Mouse (Mus musculus) gastrocnemius, postnatal 10 days (tissue): ENCODE data around the gene Rassf8. TPM values are rescaled to one million over a fixed set of nuclear protein-coding genes. Genes with fewer than 3 reads are reported as not detected.

ENCODE experiments used
- DNase-seq: peaks from one replicate; pipeline ENCODE4 v3.0.0; 2021; ENCODE audit warnings: mixed read lengths
- total RNA-seq, 2 experiments: library from RNA; stranded (reverse); gene quantifications; 2 replicates each; pipeline ENCODE4 v1.2.3; 2021

Gene Rassf8
- total RNA-seq, 2 experiments from 2014 or later, result 40.7 to 41.6 TPM

DNA sequence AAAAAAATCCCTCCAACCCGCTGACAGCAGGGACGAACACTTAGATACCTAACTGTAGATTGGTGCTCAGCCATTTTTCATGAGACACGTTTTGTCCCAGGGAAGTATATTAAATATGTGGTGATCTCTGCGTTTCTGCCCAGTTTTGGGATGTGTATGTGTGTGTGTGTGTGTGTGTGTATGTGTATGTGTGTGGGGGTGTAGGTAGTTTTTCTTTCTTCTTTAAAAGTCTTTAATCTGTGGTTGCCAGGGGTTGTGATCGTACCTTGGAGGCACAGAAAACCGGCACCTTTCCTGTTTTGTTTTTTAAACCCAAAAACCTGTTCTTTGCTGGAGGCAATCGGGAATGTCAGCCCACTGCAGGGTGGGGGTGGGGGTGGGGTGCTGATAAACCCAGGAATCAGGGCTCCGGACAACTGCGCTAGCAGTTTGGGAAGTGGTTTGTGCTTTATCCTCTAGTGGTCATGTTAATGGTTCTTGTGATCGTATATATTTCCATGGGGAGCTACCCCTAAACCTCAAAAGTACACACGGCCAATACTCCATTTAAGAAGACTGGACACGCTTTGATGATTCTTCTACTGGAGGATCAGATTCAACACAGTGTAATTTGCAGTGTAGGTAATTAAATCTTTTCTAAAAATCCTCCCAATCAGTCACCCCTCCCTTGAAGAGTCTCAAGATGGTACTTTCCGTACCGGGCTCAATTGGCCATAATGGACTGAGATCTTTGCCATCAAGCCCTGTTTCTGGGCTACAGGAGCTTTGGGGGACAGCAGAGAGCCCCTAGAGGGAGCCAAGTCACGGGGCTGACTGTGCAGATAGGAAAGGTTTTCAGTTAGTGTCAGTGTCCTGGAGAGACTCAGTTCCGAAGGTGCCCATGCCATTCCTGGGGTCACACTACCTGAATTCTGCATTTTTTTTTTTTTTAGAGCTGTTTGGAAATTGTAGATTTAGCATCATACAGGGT is 1.4 kb downstream of the Rassf8 start:
- DNase-seq, result no peak

DNA sequence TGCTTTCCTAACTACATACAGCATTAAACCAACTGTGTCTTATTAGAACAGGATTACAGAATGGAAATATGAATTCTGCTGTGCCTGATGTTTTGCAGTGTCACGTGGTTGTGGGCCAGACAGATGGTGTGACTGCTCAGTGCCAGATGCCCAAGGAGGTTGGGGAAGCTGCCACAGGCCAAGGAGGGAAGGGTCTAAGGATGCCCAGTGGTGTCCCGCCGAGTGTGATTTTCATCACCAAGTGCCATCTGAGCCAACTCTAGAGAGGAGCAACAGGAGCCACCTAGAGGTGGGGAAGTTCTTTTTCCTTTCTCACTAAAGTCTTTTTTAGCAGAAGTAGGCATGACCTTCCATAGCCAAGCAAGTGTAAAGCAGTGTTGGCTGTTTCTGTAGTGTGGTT is 3.8 kb downstream of the Rassf8 start:
- DNase-seq, result no peak

DNA sequence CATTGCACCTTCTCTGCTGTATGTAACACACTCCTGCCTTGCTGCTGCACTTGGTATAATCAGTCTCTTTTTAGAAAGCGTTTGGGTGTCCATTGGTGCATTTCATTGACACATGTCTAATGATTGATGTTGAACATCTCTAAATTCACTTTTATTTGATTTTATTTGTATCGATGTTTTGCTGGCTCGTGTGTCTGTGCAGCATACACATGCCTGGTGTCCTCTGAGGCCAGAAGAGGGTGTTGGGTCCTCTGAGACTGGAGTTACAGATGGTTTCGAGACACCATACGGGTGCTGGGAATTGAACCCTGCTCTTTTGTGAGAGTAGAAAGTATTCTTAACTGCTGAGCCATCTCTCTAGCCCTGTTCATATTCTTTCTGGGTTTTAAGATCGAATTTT is 6.7 kb downstream of the Rassf8 start:
- DNase-seq, result no peak

DNA sequence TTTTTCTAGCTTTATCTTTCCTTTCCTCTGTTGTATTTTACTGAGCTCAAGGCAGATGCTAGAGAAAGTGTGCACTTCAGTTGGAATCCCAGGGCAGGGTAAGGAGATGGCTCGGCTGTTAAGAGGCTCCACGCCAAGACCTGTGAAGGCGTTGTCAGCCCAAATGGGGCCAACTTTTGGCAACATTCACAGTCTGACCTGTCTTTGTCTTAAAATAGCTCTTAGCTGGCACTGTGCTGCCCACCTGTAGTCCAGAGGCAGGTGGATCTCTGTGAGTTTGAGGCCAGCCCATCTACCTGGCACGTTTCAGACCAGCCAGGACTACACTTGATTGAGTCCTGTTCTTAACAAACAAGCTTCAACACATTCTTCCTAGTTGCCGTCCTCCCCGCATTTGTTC is 7.9 kb downstream of the Rassf8 start:
- no peak for DNase-seq

DNA sequence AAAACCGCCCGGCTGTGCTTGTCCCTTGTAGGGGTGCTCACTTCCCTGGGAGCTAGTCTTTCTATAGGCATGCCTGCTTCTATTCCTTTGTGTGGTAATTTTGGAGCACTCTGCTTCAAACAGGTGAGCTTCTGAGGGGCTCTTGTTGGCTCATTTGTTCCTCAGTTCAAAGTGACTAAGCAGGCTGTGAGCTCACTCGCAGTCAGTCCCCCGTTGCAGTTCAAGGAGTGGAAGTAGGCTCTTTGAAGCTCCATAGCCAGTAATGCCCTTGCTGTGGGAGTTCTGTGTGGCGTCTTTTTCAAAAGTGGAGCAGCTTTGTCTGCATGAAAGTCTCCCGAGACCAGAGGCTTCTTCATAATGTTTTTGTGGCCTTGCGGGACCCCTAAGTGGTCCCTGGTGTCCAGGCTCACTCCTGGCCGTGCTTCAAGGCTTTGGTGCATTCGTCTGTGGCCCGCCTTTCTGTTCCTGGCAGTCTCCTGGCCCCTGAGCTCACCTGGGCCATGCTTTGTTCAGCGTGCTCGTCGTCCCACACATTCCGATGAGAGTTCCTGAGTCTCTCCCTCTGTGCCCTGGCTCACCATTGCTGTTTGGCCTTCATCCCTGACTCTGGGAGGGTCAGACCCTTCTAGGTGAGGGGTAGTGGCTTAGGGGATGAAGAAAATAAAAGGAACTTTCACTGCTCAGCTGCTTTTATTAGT is 9.5 kb downstream of the Rassf8 start:
- no peak for DNase-seq

DNA sequence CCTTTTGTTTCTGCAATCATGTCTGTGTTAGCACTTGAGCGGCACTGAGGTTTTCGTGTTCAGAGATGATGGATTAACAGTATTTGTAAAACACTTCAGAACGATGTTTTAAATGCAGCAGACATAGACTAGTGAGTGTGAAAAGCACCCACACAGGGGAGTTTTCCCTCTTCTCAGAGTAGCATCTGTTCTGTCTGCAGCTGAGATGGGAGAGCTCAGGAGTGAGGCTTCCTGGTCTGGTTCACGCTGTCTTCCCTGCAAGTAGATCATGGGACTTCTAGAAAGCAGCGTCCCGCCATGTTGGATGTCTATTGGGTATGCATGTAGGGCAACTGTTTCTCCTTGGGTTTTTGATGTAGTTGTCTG is 10.1 kb downstream of the Rassf8 start:
- DNase-seq, result no peak

DNA sequence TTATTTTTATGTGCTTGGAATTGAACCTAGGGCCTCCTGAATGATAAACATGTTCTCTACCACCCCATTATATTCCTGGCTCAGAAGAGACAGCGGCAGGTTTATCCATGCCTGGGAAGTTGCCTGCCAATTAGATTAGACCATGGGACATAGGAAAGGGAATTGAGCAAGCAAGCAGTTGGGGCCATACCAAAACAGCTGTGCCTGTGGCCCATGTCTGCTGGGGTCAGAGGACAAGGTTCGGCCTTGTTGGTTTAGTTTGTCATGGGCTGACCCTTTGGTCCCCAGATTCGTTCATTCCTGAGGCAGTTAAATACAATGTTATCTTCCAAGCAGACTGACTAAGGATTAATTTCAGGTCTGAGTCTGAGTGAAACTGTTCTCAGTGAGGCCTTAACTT is 10.8 kb downstream of the Rassf8 start:
- no peak for DNase-seq

DNA sequence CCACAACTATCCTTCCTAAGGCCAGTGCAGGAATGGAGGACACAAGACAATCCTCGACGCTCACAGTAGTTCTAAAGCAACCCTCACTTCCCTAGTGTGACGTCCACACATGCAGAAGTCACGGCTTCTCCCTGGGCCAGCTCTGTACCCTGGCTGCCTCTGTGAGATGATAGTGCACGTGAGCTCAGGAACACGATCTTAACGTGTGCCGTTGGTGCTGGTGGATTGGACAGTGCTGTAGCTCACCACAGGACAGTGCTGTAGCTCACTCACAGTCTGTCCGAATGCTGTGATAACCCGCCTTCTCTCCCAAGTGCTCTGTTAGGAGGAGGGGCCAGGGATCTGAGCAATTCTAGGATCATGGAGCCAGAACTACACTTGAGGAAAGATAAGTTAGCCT is 12.1 kb downstream of the Rassf8 start:
- DNase-seq, result no peak

DNA sequence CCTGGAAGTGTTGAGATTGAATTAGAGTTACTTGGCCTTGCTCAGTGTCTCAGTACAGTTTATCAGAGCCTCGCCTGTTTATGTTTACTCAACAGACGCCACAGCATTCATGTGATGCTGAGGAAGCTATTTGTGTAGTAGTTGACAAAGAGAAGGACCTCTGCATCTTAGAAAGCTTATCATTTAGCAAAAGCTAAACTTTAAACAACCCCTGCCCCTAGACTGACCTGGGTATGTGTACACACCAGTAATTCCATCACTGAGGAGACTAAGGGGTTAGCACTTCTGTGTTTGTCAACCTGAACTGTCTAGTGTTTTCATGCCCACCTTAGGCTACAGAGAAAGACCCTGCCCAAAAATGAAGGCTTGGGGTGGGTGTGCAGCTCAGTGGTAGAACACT is 12.9 kb downstream of the Rassf8 start:
- no peak for DNase-seq

DNA sequence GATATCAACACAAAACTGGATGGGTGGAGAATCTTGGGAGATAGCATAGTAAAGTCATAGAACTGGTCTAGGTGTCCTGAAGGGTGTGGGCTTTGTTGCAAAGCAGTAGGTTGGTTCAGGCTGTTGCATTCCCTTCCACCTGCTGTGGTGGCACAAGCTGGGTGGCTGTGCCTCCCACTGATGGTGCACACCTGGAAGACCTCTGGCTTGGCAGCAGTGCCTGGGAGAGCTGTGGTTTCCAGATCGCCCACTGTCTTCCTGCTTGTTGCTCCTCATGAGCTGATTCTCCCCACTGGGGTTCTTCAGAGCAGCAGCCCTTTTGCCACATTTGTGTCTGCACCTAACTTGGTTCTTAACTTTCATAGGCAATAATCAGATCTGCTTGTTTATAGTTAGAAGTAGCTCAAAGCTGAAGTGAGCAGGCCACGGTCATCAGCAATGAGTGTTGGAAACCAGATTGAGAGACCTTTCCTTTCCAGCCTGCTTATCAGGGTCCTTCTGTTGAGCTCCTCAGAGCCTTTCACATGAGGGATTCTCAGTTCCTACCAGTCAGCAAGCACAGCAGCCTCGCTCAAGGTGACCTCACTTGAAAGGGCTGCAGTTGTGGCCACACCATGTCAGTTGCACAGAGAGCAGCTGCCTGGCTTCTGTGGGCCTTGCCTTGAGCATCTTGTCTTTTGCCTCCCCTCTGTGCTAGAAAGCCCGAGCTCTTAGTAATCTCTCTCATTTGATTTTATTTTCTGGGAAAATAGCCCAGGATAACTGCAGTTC is 13.9 kb downstream of the Rassf8 start:
- DNase-seq, result no peak

DNA sequence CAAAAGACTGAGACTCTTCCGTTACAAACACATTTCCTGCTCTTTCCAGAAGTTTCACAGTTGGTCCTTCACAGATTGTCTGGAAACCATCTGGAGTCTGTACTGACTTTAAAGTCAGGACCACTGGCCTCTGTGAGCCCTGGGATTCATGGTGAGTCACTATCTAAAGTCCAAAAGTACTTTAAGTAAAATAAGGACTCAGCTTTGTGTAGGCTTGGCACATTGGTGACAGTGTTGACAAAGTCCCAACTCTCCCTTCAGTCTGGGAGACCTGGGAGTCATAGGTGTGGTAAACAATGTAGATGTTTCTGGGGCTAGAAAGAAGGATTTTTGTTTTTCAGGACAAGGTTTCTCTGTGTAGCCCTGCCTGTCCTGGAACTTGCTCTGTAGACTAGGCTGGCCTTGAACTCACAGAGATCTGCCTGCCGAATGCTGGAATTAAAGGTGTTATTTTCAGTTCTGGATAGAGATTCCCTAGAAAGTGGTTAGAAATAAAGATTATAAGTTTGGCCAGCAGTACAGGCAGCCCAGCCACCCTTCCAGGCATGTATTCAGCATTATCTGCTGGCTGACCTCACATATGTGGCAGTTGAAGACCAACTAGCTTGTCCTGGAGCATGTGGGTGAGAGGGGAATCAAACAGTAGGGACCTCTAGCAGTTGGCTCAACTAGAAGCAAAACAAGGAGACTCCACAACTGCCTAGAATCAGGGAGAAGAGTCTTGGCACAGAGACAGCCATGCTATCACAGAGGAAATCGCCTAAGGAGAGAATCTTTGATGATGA is 14.8 kb downstream of the Rassf8 start:
- no peak for DNase-seq

DNA sequence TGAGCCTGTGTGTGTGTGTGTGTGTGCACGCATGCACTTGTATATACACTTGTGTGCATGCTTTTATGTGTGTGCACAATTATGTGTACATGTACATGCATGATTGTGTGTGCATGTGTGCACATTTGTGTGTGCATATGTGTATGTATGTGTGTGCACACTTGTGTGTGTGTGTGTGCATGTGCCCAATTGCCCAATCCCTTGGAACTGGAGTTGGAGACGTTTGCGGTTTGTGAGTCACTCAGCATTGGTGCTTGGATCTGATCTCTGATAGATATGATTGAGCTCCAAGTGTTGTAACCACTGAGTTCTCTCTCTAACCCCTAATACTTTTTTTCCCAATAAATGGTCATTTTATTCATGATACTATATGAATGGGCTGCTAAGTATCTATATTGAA is 15.5 kb downstream of the Rassf8 start:
- no peak for DNase-seq

DNA sequence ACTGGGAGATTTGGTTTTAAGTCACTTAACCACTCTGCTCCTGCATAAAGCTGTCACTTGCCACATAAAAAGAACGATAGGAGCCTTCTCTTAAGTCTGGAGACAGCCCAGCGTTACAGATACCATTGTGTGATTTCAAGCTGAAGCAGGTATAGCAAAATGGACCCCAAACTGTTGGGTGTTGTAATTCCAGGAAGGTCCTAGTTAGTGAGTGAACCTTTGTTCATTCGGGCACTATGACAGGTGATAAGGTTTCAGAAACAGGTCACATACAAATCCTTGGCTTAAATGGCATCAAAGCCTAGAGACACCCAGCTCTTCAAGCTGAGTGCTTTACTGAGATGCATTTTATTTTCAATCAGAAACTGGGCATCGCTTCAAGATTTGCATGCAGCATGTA is 16.5 kb downstream of the Rassf8 start:
- no peak for DNase-seq

DNA sequence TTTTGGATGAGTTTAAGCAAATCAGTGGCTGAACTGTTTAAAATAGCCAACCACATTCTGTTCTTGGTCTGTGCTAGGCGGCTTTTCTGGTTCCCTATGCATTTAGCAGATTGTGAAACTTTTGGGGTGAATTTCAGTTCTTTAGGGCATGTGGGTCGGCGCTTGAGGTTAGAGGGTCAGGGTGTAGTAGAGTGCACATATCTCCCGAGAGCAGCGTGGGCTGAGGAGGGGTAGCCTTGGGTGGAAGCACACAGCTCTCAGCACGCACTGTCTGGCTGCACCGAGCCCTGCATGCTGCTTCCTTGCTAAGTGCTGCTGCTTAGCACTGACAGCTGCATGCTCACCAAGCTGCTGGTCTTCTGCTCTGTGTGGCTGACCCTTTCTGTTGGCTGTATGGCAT is 18.5 kb downstream of the Rassf8 start:
- no peak for DNase-seq

DNA sequence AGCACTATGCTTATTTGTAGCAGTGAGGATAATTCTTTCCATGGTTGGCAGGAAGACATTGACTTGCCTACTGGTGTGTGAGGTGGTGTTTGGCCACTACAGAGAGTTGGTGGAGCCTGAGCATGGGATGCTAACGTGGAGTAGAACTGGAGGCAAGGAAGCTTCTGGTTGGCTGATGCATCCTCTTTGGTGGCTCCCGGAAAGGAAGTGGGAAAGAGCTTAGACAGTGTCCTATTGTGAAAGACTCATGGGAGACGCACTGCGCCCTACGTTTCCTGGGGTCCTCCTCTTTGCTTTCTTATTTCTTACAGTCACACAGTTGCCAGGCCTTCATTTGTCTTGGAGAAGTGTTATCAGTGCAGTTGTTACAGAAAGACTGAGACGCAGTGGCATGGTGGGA is 20.4 kb downstream of the Rassf8 start:
- DNase-seq, result no peak

DNA sequence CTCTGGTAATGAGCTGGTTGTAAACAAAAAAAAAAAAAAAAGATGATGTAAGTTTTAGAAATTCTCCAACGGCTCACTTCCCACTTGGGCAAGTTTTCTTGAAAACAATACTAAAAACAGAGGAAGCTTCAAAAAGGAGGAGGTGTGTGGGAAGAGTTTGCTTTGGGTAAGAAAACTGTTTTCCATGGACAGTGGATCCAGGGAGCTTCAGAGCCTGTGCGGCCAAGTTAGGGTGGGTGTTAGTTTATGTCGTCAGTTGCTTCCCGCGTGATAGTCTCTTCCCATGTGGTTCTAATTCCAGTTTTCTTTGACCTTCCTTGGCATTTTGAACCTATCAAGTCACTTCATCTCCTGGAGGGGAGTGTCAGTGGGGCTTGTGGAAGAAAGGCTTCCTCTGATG is 21.1 kb downstream of the Rassf8 start:
- DNase-seq, result no peak

DNA sequence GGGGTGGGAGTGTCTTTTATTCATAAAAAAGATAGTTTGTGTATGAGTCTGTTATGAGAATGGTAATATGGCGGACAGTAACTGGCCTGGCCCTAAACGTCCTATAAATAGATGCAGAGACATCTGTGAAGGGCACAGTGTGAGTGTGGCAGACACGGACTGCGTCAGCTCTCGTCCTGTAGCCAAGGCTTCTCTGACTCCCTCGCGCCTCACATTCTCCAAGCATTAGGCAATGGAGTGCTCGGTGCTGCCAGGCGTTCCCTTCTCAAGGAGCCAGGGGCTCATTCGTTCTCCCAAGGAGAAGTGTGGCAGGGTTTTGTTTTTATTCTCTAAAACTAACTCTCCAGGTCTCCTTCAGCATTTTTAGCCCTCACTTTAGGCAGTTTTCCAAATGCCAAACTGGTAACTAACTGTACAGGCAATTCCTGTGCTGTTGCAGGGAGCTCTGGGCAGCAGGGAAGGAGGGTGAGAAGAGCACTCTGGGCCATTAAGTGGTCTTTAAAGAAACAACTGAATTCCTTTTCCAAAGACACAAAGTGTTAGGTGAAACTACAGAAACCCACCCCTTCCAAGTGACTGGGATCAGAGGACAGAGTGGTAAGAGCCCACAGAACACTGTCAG is 22.2 kb downstream of the Rassf8 start:
- DNase-seq, result peak; percentile 73

DNA sequence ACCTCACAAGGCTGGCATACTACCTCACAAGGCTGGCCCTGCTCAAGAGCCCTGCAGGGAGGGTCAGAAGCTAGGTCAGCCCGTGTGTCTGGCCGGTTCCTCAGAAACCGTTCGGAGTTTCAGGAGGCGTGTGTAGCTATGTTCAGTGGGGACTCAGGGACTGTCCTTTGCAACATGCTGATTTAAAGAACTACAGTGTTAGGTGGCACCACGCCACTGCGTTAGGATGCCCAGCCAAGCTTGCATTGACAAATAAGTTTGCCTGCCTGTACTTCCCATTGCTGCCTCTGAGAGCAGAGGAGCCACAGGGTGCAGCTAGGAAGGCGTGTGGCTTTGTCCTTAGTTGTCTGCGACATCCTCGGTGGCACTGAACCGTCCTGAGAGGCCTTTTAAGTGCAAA is 23.3 kb downstream of the Rassf8 start:
- DNase-seq, result no peak

DNA sequence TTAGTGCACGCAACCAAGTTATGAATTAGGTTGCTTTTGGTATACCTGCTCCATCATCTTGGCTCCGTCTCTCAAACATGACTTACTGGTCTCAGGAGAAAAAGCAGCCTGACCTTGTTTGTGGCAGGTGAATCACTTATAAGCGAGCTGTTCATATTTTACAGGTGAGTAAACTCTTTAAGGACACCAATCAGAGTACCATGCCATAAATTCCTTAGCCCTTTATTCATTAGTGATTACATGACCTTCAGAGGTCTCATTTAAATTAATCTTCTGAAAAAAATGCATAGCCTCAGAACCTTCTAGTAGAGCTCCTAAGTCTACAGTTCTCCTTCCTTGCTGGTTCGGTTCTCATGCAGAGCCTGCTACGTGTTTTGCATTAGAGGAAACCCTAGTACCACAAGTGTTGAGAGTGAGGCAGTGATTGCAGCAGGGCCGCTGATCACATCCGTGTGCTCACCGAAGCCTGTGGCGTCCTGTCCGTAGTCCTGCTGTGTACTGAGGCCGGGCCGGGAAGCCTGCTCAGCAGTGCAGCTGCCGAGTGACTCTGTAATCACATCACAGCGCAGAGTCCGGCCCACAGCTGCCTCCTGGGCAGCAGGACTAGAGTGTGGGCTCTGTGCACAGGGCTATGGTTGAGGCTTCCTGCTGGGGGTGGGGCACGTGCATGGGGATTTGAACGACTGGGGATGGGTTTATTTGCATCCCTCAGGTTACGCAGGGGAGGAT is 23.9 kb downstream of the Rassf8 start:
- no peak for DNase-seq

DNA sequence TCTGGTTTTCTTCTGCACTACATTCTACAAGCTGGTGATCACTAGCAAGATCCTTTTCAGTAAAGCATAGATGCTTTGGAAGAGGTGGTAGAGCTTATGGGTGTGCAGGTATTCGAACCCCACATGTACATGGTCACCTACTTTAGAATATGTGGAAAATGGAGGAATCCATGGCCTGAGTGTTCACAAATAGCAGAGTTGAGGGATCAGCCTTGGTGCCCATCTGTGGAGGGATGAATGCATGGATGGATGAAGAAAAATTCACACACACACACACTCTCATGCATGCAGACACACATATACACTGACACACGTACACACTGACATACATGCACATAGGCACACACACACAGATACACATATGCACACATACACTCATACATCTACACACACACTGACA is 27.9 kb downstream of the Rassf8 start:
- no peak for DNase-seq

DNA sequence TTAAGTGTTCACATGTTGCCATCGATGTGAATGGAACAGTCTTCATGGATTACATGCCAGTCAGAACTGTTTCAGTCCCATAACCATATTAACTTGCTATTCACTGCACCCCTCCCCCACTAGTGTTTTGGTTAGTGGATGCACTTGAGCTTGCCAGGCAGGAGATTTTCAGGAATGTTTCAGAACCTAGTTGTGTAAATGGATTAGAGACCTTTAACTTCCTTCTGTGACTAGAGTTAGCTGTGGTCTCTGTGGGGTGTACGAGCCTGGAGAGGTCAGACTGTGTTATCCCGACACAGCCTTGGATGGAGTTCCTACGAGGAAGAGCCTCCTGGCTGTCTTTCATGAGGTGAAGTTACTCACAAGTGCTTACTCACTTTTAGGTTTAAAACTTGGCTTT is 29.7 kb downstream of the Rassf8 start:
- no peak for DNase-seq
